Mouse (Mus musculus): Measurements from ENCODE around the gene Izumo4. TPM values are rescaled to one million over a fixed set of nuclear protein-coding genes. Genes with fewer than 3 reads are reported as not detected.

Gene Izumo4
- polyA plus RNA-seq, 1 experiment from 2014 or later = 49.5 TPM

- Histone ChIP-seq H3K9ac (ENCODE audit: low read depth, low read length) (no peak overlapping the region), H3K27ac (ENCODE audit: low read length) (peak overlapping the region; percentile 10; the same call in 1 of the 2 replicates)
- WGBS = 53% methylated on average over 9 of the region's 9 CpGs
Measured at GRCm38 (mm10) chr10:80679556-80680259, 22.3 kb upstream of the Izumo4 start.

GRCm38 (mm10) chr10:80680260-80680696 lies 21.7 kb upstream of the Izumo4 start:
- Histone ChIP-seq H3K27ac (ENCODE audit: low read length) (no peak overlapping the region), H3K4me1 (ENCODE audit: control insufficient read depth, insufficient read depth, low read length) (peaks cover 17% of the 10 kb centered on the region), H3K4me3 (ENCODE audit: low read depth, low read length) (no peak overlapping the region), H3K9me3 (replicated peaks; ENCODE audit: control insufficient read depth, low read length, poor library complexity, severe bottlenecking) (no peaks in the 10 kb centered on the region), H3K9ac (ENCODE audit: low read depth, low read length) (no peak overlapping the region), H3K4me2 (ENCODE audit: low read length) (no peak overlapping the region), H3K36me3 (ENCODE audit: control insufficient read depth, insufficient read depth, low read length) (peaks cover 3% of the 10 kb centered on the region; the same call in 1 of the 2 replicates), H3K27me3 (ENCODE audit: control insufficient read depth, insufficient read depth, low read depth, low read length) (no peaks in the 10 kb centered on the region)
- WGBS = 90% methylated on average over 2 of the region's 2 CpGs
- ATAC-seq = no peak

More at GRCm38 (mm10) chr10:80679556-80680259, 22.3 kb upstream of the Izumo4 start:
- Histone ChIP-seq H3K4me3 (ENCODE audit: low read depth, low read length) (no peak overlapping the region), H3K36me3 (ENCODE audit: control insufficient read depth, insufficient read depth, low read length) (peaks cover 3% of the 10 kb centered on the region; the same call in 1 of the 2 replicates), H3K4me1 (ENCODE audit: control insufficient read depth, insufficient read depth, low read length) (peaks cover 23% of the 10 kb centered on the region), H3K27me3 (ENCODE audit: control insufficient read depth, insufficient read depth, low read depth, low read length) (no peaks in the 10 kb centered on the region), H3K9me3 (replicated peaks; ENCODE audit: control insufficient read depth, low read length, poor library complexity, severe bottlenecking) (no peaks in the 10 kb centered on the region), H3K4me2 (ENCODE audit: low read length) (no peak overlapping the region)
- no peak for ATAC-seq

GRCm38 (mm10) chr10:80682003-80682402 lies 20.0 kb upstream of the Izumo4 start:
- Histone ChIP-seq H3K27ac (ENCODE audit: low read length) (no peak overlapping the region), H3K9me3 (replicated peaks; ENCODE audit: control insufficient read depth, low read length, poor library complexity, severe bottlenecking) (no peaks in the 10 kb centered on the region), H3K4me1 (ENCODE audit: control insufficient read depth, insufficient read depth, low read length) (peaks cover 14% of the 10 kb centered on the region), H3K4me3 (ENCODE audit: low read depth, low read length) (no peak overlapping the region), H3K9ac (ENCODE audit: low read depth, low read length) (no peak overlapping the region), H3K36me3 (ENCODE audit: control insufficient read depth, insufficient read depth, low read length) (peaks cover 14% of the 10 kb centered on the region), H3K4me2 (ENCODE audit: low read length) (no peak overlapping the region), H3K27me3 (ENCODE audit: control insufficient read depth, insufficient read depth, low read depth, low read length) (no peaks in the 10 kb centered on the region)
- ATAC-seq = no peak
- 95% methylated on average over 6 of the region's 6 CpGs for WGBS

GRCm38 (mm10) chr10:80683647-80684046 lies 18.3 kb upstream of the Izumo4 start:
- no peaks in the 10 kb centered on the region for H3K9me3 ChIP-seq (replicated peaks; ENCODE audit: control insufficient read depth, low read length, poor library complexity, severe bottlenecking)
- no peak overlapping the region for H3K9ac ChIP-seq (ENCODE audit: low read depth, low read length)
- H3K27ac ChIP-seq (ENCODE audit: low read length) = no peak overlapping the region
- 100% methylated on average over 1 of the region's 1 CpGs for WGBS
- no peaks in the 10 kb centered on the region for H3K27me3 ChIP-seq (ENCODE audit: control insufficient read depth, insufficient read depth, low read depth, low read length)
- ATAC-seq = no peak
- H3K36me3 ChIP-seq (ENCODE audit: control insufficient read depth, insufficient read depth, low read length) = peaks cover 21% of the 10 kb centered on the region
- H3K4me3 ChIP-seq (ENCODE audit: low read depth, low read length) = no peak overlapping the region
- H3K4me1 ChIP-seq (ENCODE audit: control insufficient read depth, insufficient read depth, low read length) = no peaks in the 10 kb centered on the region
- no peak overlapping the region for H3K4me2 ChIP-seq (ENCODE audit: low read length)

GRCm38 (mm10) chr10:80684214-80684613 lies 17.8 kb upstream of the Izumo4 start:
- no peak for ATAC-seq
- Histone ChIP-seq H3K27ac (ENCODE audit: low read length) (no peak overlapping the region), H3K4me3 (ENCODE audit: low read depth, low read length) (no peak overlapping the region), H3K4me2 (ENCODE audit: low read length) (no peak overlapping the region), H3K27me3 (ENCODE audit: control insufficient read depth, insufficient read depth, low read depth, low read length) (no peaks in the 10 kb centered on the region), H3K9me3 (replicated peaks; ENCODE audit: control insufficient read depth, low read length, poor library complexity, severe bottlenecking) (no peaks in the 10 kb centered on the region), H3K36me3 (ENCODE audit: control insufficient read depth, insufficient read depth, low read length) (peaks cover 22% of the 10 kb centered on the region), H3K9ac (ENCODE audit: low read depth, low read length) (no peak overlapping the region), H3K4me1 (ENCODE audit: control insufficient read depth, insufficient read depth, low read length) (no peaks in the 10 kb centered on the region)
- WGBS = 60% methylated on average over 6 of the region's 6 CpGs

- WGBS = 95% methylated on average over 4 of the region's 4 CpGs
- H3K4me3 ChIP-seq (ENCODE audit: low read depth, low read length) = no peak overlapping the region
- H3K9me3 ChIP-seq (replicated peaks; ENCODE audit: control insufficient read depth, low read length, poor library complexity, severe bottlenecking) = no peaks in the 10 kb centered on the region
- no peaks in the 10 kb centered on the region for H3K4me1 ChIP-seq (ENCODE audit: control insufficient read depth, insufficient read depth, low read length)
- H3K27ac ChIP-seq (ENCODE audit: low read length) = no peak overlapping the region
- peaks cover 29% of the 10 kb centered on the region for H3K36me3 ChIP-seq (ENCODE audit: control insufficient read depth, insufficient read depth, low read length)
- H3K27me3 ChIP-seq (ENCODE audit: control insufficient read depth, insufficient read depth, low read depth, low read length) = no peaks in the 10 kb centered on the region
- ATAC-seq = no peak
- no peak overlapping the region for H3K4me2 ChIP-seq (ENCODE audit: low read length)
- H3K9ac ChIP-seq (ENCODE audit: low read depth, low read length) = no peak overlapping the region
Measured at GRCm38 (mm10) chr10:80684984-80685383, 17.0 kb upstream of the Izumo4 start.

GRCm38 (mm10) chr10:80686617-80687016 lies 15.4 kb upstream of the Izumo4 start:
- ATAC-seq = no peak
- Histone ChIP-seq H3K4me2 (ENCODE audit: low read length) (no peak overlapping the region), H3K9me3 (replicated peaks; ENCODE audit: control insufficient read depth, low read length, poor library complexity, severe bottlenecking) (no peaks in the 10 kb centered on the region), H3K4me3 (ENCODE audit: low read depth, low read length) (no peak overlapping the region), H3K36me3 (ENCODE audit: control insufficient read depth, insufficient read depth, low read length) (peaks cover 40% of the 10 kb centered on the region), H3K27me3 (ENCODE audit: control insufficient read depth, insufficient read depth, low read depth, low read length) (no peaks in the 10 kb centered on the region), H3K9ac (ENCODE audit: low read depth, low read length) (no peak overlapping the region), H3K27ac (ENCODE audit: low read length) (no peak overlapping the region), H3K4me1 (ENCODE audit: control insufficient read depth, insufficient read depth, low read length) (no peaks in the 10 kb centered on the region)
- whole genome bisulfite sequencing = 98% methylated on average over 3 of the region's 3 CpGs

GRCm38 (mm10) chr10:80687850-80688249 lies 14.1 kb upstream of the Izumo4 start:
- Histone ChIP-seq H3K36me3 (ENCODE audit: control insufficient read depth, insufficient read depth, low read length) (peaks cover 40% of the 10 kb centered on the region), H3K9ac (ENCODE audit: low read depth, low read length) (no peak overlapping the region), H3K9me3 (replicated peaks; ENCODE audit: control insufficient read depth, low read length, poor library complexity, severe bottlenecking) (no peaks in the 10 kb centered on the region), H3K27ac (ENCODE audit: low read length) (no peak overlapping the region), H3K27me3 (ENCODE audit: control insufficient read depth, insufficient read depth, low read depth, low read length) (no peaks in the 10 kb centered on the region), H3K4me1 (ENCODE audit: control insufficient read depth, insufficient read depth, low read length) (no peaks in the 10 kb centered on the region), H3K4me3 (ENCODE audit: low read depth, low read length) (no peak overlapping the region), H3K4me2 (ENCODE audit: low read length) (no peak overlapping the region)
- WGBS = 39% methylated on average over 5 of the region's 5 CpGs
- ATAC-seq = no peak

GRCm38 (mm10) chr10:80692249-80693165 lies 9.5 kb upstream of the Izumo4 start:
- H3K36me3 ChIP-seq (ENCODE audit: control insufficient read depth, insufficient read depth, low read length) = peaks cover 20% of the 10 kb centered on the region
- H3K4me1 ChIP-seq (ENCODE audit: control insufficient read depth, insufficient read depth, low read length) = no peaks in the 10 kb centered on the region
- no peak overlapping the region for H3K27ac ChIP-seq (ENCODE audit: low read length)
- no peaks in the 10 kb centered on the region for H3K9me3 ChIP-seq (replicated peaks; ENCODE audit: control insufficient read depth, low read length, poor library complexity, severe bottlenecking)
- ATAC-seq = no peak
- WGBS = 86% methylated on average over 14 of the region's 14 CpGs
- H3K9ac ChIP-seq (ENCODE audit: low read depth, low read length) = no peak overlapping the region
- no peaks in the 10 kb centered on the region for H3K27me3 ChIP-seq (ENCODE audit: control insufficient read depth, insufficient read depth, low read depth, low read length)
- H3K4me3 ChIP-seq (ENCODE audit: low read depth, low read length) = no peak overlapping the region
- H3K4me2 ChIP-seq (ENCODE audit: low read length) = no peak overlapping the region
